Mouse (Mus musculus) lung, adult 2 months (tissue): ENCODE results near the gene Gcn1l1.

Source experiments
- CTCF ChIP-seq: fragments of 200-500 bp; IDR thresholded peaks from 2 replicates; pipeline ENCODE4 v1.5.1; 2011; ENCODE audit warnings: mild to moderate bottlenecking, low read length, control low read depth; ENCODE audit not compliant: insufficient read depth
- POLR2A ChIP-seq: fragments of 200-500 bp; IDR thresholded peaks from 2 replicates; pipeline ENCODE4 v1.6.1; 2011; ENCODE audit warnings: low read depth, mild to moderate bottlenecking, control low read depth, low read length, borderline replicate concordance; ENCODE audit errors: extremely low read depth

- TF ChIP-seq POLR2A (peak; percentile 14; the same call in 1 of the 2 replicates), CTCF (peak; percentile 98)
Observed at GRCm38 (mm10) chr5:115538693-115539043, 26.4 kb upstream of the Gcn1l1 start.
